ENCODE assay signal across 7 mouse cellular contexts in genomic region chr3:131084718-131085561, GRCm38 (mm10). TPM values are rescaled to one million over a fixed set of nuclear protein-coding genes. Genes with fewer than 3 reads are reported as not detected.
DNase-seq lines count a peak whose midpoint lies in the region; ATAC-seq and TF ChIP-seq lines count a peak whose summit lies in the region.

No protein-coding gene starts in this region.

- peak overlapping the region; percentile 33 for H3K4me3 ChIP-seq in testis, adult 2 months (ENCODE audit: control insufficient read depth, low read depth, low read length)
- peak overlapping the region; percentile 45 for H3K4me3 ChIP-seq in heart, embryonic 15.5 days
- H3K4me3 ChIP-seq in liver, embryonic 13.5 days (replicated peaks) = peak overlapping the region; percentile 18; the same call in 1 of the 2 replicates

- no peak for TF ChIP-seq POLR2A in testis, adult 2 months (IDR thresholded peaks at IDR 0.05; ENCODE audit: control insufficient read depth, low read depth, low read length)

- no peak for DNase-seq in testis, postnatal 10 days (ENCODE audit: low spot score)
- DNase-seq in brain, adult 2 months (ENCODE audit: low read depth, low spot score) = peak; percentile 68
- DNase-seq in liver, embryonic 13.5 days = no peak
- peak; percentile 9 for DNase-seq in right cerebral cortex, postnatal 4 days
- no peak for DNase-seq in urinary bladder, postnatal 36 days (ENCODE audit: low spot score in 2 of 2)

- H3K4me2 ChIP-seq in heart, embryonic 15.5 days = peak overlapping the region; percentile 65
- H3K4me2 ChIP-seq in liver, embryonic 13.5 days = peak overlapping the region; percentile 36

- H3K9me3 ChIP-seq in heart, embryonic 15.5 days (replicated peaks) = no peaks in the 10 kb centered on the region
- H3K9me3 ChIP-seq in liver, embryonic 13.5 days (replicated peaks) = no peaks in the 10 kb centered on the region

- WGBS in heart, embryonic 15.5 days = 11% methylated on average over 30 of the region's 30 CpGs
- 12% methylated on average over 30 of the region's 30 CpGs for WGBS in liver, embryonic 13.5 days (ENCODE audit: insufficient replicate concordance)

- H3K27ac ChIP-seq in testis, adult 2 months (ENCODE audit: control insufficient read depth, insufficient read depth, low read depth, low read length) = no peak overlapping the region
- H3K27ac ChIP-seq in heart, embryonic 15.5 days = no peak overlapping the region
- H3K27ac ChIP-seq in liver, embryonic 13.5 days = no peak overlapping the region

- no peaks in the 10 kb centered on the region for H3K36me3 ChIP-seq in testis, adult 2 months (ENCODE audit: control insufficient read depth, insufficient read depth, low read length)
- H3K36me3 ChIP-seq in heart, embryonic 15.5 days = no peaks in the 10 kb centered on the region
- H3K36me3 ChIP-seq in liver, embryonic 13.5 days = no peaks in the 10 kb centered on the region

- peaks cover 5% of the 10 kb centered on the region; the same call in 1 of the 2 replicates for H3K4me1 ChIP-seq in testis, adult 2 months (ENCODE audit: control insufficient read depth, insufficient read depth, low read length)
- H3K4me1 ChIP-seq in heart, embryonic 15.5 days (replicated peaks) = peaks cover 6% of the 10 kb centered on the region
- H3K4me1 ChIP-seq in liver, embryonic 13.5 days (replicated peaks) = no peaks in the 10 kb centered on the region

- no peak for ATAC-seq in heart, embryonic 15.5 days (replicated peaks; ENCODE audit: insufficient number of reproducible peaks, insufficient read depth, low FRiP score, low read depth)
- no peak for ATAC-seq in liver, embryonic 13.5 days (ENCODE audit: low read depth)

- no peak overlapping the region for H3K9ac ChIP-seq in heart, embryonic 15.5 days
- no peak overlapping the region for H3K9ac ChIP-seq in liver, embryonic 13.5 days

- no peak for TF ChIP-seq CTCF in testis, adult 2 months (IDR thresholded peaks at IDR 0.05; ENCODE audit: control insufficient read depth, insufficient read depth, insufficient replicate concordance, low read depth, low read length)

- no peaks in the 10 kb centered on the region for H3K27me3 ChIP-seq in testis, adult 2 months (ENCODE audit: control insufficient read depth, insufficient read depth, low read length)
- no peaks in the 10 kb centered on the region for H3K27me3 ChIP-seq in heart, embryonic 15.5 days
- peaks cover 25% of the 10 kb centered on the region for H3K27me3 ChIP-seq in liver, embryonic 13.5 days

RNA-seq across cellular contexts. Expression of gene Lef1, which starts 25.3 kb away (rescaled TPM):
- polyA plus RNA-seq in testis, adult 2 months (2012; rRNA removed) = 84.7 and 86.2 TPM in 2 replicates
- polyA plus RNA-seq in heart, embryonic 15.5 days (2015; fragmentation: Nextera tagmentation; extraction: Ambion mirVana) = 6.5 and 21.8 TPM in 2 replicates
- polyA plus RNA-seq in liver, embryonic 13.5 days (2015; fragmentation: Nextera tagmentation; extraction: Ambion mirVana) = 0.12 and 0.21 TPM in 2 replicates

Comparison
In these comparisons a context has a peak if more than half of its experiments do, and no peak if none do; other contexts are left out.
1. DNase-seq: peak in brain, adult 2 months (single experiment) and right cerebral cortex, postnatal 4 days (single experiment); none in testis, postnatal 10 days (single experiment), liver, embryonic 13.5 days (single experiment) and urinary bladder, postnatal 36 days (0 of 2).
2. Peak in every context shown above with its lines, with median percentiles within 50 percentile points of each other: H3K4me3 ChIP-seq.